Mouse (Mus musculus) cerebellum, postnatal 4 days (tissue): Measurements from ENCODE around the gene Spi1.
"Not testable (repeated sequence)": the region's sequence is repeated elsewhere in the genome, so short reads cannot be mapped to it uniquely, and the experiment has no call there.

Experiments used
- DNase-seq, 2 experiments: peaks; one replicate each; pipeline ENCODE4 v3.0.0; 2022; ENCODE audit warnings: low spot score in 2 of 2, mixed read lengths in 1 of 2

Gene Spi1

DNA sequence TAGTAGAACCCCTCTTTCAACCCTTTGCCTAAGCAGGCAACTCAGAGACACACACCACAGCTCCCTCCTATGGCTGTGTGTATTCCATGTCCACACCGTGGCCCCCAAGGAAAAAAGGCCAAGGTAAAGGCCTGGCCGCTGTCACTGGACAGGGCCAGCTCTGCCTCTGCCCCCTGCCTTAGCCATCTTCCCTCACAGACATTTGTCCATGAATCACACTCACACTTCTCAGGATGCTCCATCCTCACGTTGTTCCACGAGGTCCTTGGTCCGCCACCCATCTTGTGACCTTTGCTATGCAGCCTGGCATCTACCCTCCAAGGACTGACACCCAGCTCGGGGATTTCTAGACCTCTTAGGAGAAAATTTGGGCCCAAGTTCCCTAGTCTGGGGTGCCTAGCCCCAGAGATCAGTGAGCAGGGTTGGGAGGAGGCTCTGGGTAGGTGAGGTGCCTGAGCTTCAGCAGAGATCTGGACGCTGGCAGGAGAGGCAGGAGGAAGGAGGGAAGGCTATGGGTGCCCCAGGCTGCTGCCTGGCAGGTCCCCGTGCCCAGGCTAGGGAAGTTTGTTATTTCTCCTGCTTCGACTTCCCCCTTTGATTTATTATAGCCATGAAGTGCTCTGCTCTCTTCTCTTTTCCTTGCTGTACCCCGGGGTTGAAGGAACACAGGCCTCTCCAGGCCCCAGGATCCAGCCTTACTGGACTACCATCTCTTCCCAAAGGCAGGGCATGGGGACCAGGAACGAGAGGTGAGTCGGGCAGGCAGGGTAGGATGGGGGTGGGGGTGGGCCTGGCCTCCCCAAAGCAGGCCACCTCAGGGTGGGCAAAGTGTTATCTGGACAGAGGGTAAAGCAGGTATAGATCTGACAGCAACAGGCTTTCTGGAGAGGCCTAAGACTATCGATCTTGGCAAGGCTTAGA is at the start of gene Spi1:
Gene Spi1 (plus strand): TSS at position 616 of the 921 bp plus-strand sequence.
- DNase-seq: no peak

GRCm38 (mm10) chr2:91033000-91033399 is 49.2 kb upstream of the Spi1 start:
- DNase-seq: no peak

- no peak for DNase-seq
Observed at GRCm38 (mm10) chr2:91035385-91035784, 46.8 kb upstream of the Spi1 start, which contains the start of gene Rapsn. Gene Rapsn (plus strand): TSS chr2:91035620.

DNA sequence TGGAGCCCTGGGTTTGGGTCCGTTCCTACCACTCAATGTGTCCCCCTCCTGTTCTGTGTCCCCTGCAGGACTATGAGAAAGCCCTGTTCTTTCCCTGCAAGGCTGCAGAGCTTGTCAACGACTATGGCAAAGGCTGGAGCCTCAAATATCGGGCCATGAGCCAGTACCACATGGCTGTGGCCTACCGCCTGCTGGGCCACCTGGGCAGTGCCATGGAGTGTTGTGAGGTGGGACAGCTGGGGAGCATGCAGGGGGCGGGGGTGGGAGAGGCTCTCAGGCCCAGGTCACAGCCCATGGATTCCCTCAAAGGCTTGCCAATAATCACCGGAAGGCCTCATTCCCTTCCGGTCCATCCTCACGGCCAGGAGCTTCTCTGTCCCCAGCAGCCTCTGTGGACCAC is 40.4 kb upstream of the Spi1 start:
- DNase-seq: no peak

GRCm38 (mm10) chr2:91042651-91043398 is 39.4 kb upstream of the Spi1 start:
- DNase-seq: no peak

- DNase-seq: no peak
Observed at GRCm38 (mm10) chr2:91044727-91045126, 37.5 kb upstream of the Spi1 start.

- DNase-seq: not testable (repeated sequence)
Observed at GRCm38 (mm10) chr2:91045805-91046204, 36.4 kb upstream of the Spi1 start.

GRCm38 (mm10) chr2:91047359-91047758 is 34.8 kb upstream of the Spi1 start:
- DNase-seq: no peak

DNA sequence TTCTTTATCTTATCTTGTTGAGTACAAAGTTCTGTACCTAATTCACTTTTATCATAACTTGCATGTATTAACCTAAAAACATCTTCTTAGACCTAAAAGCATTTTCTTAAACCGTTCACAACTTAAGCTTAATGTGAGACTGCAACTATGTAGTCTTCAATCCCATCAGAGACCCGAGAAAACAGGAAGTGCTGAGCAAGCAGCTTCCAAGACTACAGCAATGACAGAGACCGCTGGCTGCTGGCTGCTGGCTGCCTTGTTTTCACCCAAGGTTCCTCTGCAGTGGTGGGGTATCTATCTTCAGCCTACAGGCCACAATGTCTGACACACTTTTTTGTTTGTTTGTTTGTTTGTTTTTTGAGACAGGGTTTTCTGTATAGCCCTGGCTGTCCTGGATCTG is 30.3 kb upstream of the Spi1 start:
- no peak for DNase-seq

GRCm38 (mm10) chr2:91052752-91053151 is 29.4 kb upstream of the Spi1 start:
- DNase-seq: no peak

DNA sequence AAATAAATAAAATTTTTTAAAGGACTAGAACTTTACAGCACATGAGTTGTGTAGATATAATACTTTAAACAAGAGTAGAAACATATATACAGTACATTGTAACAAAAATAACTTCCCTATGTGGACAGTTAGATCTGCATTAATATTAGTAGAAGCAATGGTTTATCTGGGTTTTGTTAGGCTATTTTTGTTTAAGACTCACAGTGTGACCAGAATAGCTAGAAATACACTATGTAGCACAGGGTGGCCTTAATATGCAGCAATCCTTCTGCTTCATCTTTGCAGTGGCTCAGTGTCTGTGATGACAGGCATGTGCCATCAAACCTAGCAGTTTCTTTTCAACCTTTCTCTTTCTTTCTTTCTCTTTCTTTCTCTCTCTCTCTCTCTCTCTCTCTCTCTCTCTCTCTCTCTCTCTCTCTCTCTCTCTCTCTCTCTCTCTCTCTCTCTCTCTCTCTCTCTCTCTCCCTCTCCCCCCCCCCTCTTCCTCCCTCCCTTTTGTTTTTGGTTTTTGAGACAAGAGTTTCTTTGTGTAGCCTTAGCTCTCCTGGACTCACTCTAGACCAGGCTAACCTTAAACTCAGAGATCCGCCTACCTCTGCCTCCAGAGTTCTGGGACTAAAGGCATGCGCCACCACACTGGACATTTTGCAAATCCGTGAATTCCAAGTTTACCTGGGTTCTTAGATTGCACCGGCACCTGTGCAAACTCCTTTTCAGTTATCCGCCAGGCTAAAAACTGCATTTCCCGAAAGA is 28.8 kb upstream of the Spi1 start:
- no peak for DNase-seq

- DNase-seq: peak; percentile 93 to 97
Observed at GRCm38 (mm10) chr2:91053934-91054382, 28.2 kb upstream of the Spi1 start, which contains the start of gene Psmc3. Gene Psmc3 (plus strand): TSS chr2:91054009.

GRCm38 (mm10) chr2:91058435-91058834 is 23.8 kb upstream of the Spi1 start:
- no peak for DNase-seq

- no peak for DNase-seq
Observed at GRCm38 (mm10) chr2:91059376-91059775, 22.8 kb upstream of the Spi1 start.

GRCm38 (mm10) chr2:91060544-91061355 is 21.4 kb upstream of the Spi1 start:
- DNase-seq: peak in 1 of 2 experiments; percentile 31

DNA sequence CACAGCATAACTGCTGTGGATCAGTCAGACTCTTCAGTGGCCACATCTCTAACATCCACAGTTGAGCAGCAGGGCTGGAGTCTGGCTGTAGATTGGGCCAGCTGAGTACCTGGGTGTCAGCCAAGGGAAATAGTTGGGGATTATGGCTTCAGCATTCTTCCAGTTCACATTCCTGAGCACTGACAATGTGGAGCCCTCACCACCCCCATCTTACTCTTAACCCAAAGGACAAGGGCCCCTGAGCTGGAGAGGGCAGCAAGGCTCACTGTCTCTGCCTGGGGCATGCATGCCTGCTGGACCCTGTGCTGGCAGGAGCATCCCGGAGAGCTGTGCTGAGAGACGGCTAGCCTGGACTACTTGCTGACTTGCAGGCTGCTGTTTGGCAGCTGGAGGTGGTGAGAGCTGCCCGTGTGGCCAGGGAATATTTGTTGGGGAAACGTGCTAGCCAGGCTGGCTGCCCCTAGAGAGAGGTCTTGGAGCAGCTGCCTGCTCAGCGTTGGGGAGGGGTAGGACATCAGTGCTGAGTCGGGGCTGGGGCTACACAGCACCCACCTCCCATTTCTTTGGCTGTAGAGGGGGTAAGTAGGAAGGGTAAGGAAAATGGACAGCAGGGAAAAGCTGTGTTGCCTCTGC is 20.2 kb upstream of the Spi1 start:
- no peak for DNase-seq

DNA sequence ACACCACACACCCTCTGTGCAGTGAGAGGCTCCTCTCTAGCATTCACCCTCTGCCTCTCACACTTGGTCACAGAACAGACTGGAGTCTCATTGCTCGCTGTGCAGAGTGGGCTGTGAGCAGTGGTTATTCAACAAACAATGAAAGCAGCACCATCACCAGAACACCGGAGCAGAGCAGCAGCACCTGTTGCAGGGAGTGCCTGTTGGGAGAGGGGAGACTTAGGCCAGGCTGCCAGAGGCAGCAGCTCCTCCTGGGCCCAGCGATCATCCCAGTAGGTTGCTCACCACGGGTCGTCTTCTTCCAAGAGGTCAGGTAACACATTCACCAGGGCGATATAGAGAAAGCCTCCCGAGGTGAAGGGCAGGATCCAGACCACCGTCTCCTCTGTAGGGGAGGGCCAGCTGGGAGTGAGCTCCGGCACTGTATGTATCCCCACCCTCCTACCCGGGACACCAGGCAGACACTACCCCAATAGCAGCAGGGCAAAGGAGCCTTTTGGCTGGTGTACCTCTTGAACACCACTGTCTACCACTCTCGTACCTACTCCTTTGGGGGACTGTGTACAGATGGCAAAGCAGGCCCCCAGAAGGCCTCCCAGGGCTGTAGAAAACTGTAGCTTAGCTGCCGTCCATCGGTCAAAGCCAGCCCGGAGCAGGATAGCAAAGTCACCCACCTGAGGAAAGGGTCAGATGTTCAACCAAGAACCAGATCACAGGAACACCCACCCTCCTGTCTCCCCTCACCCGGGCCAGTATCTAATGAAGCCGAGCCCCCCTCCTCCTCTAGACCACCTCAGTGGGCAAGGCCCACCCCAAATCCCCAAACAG is 19.2 kb upstream of the Spi1 start:
- DNase-seq: no peak

- no peak for DNase-seq
Observed at GRCm38 (mm10) chr2:91064211-91064610, 18.0 kb upstream of the Spi1 start.

- DNase-seq: peak in 1 of 2 experiments; percentile 64
Observed at GRCm38 (mm10) chr2:91065544-91065943, 16.6 kb upstream of the Spi1 start.

DNA sequence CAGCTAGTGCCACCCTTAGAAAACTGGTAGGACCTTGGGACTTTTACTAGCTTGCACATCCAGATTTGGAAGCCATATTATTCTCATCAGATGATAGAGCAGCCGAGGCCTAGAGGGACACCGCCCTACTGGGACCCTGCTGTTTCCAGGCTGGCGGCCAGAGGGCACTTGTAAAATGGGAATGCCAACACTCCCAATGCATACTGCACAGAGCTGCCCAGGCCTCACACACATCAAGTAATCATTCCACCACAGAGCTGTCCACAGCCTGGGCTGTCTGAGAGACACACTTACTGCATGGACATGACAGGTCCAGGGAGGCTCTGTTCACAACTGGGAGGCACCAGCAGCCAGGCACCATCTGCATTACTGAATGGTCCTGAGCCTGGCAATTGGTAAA is 15.7 kb upstream of the Spi1 start:
- no peak for DNase-seq
